Mouse (Mus musculus): ENCODE results near the gene Cdrt4.

GRCm38 (mm10) chr11:62916765-62917164 lies 34.2 kb upstream of the Cdrt4 start:
- TF ChIP-seq POLR2A (IDR thresholded peaks at IDR 0.05; ENCODE audit: low read depth, low read length) = no peak
- no peak for TF ChIP-seq EP300 (IDR thresholded peaks at IDR 0.05; ENCODE audit: low read length)
- no peak for TF ChIP-seq CTCF (conservative IDR thresholded peaks at IDR 0.05 in 1 of 2, IDR thresholded peaks at IDR 0.05 in 1 of 2; ENCODE audit: low read depth in 2 of 2, low read length in 2 of 2)
- no peak for TF ChIP-seq BHLHE40 (IDR thresholded peaks at IDR 0.05; ENCODE audit: low read depth, low read length)
- no peak for TF ChIP-seq MEF2A (IDR thresholded peaks at IDR 0.05; ENCODE audit: borderline replicate concordance, low read depth, low read length)
- TF ChIP-seq CHD2 (IDR thresholded peaks at IDR 0.05; ENCODE audit: low read length) = no peak

All from CH12.LX (cell line).